Mouse (Mus musculus) forebrain, embryonic 15.5 days (tissue): ENCODE results near the gene Zfp748. TPM values are rescaled to one million over a fixed set of nuclear protein-coding genes. Genes with fewer than 3 reads are reported as not detected.

Source experiments
- polyA plus RNA-seq: library from polyadenylated mRNA; unstranded; fragments of >200 nt; fragmentation: Nextera tagmentation; extraction: Ambion mirVana; gene quantifications from 2 replicates; pipeline ENCODE4 v1.2.1, GENCODE M21; 2015

The Zfp748 gene
- polyA plus RNA-seq, 1 experiment from 2014 or later: 16.2 TPM

Other genes starting within 250 kb of the Zfp748 start
- 0.86 and 1.1 TPM in 2 replicates for gene Zfp457, start 247.3 kb downstream of the Zfp748 start, polyA plus RNA-seq
- gene Zfp595, start 221.3 kb downstream of the Zfp748 start, polyA plus RNA-seq: 1.6 and 2.2 TPM in 2 replicates
- gene Gm28044, start 193.3 kb downstream of the Zfp748 start, polyA plus RNA-seq: 1.3 TPM in 1 of 2 replicates, not detected in the other
- 0.64 and 0.72 TPM in 2 replicates for gene Zfp953, start 193.2 kb downstream of the Zfp748 start, polyA plus RNA-seq
- not detected in 2 replicates for gene Gm28041, start 178.1 kb downstream of the Zfp748 start, polyA plus RNA-seq
- 0.61 and 0.65 TPM in 2 replicates for gene Zfp456, start 178.0 kb downstream of the Zfp748 start, polyA plus RNA-seq
- 4.6 and 4.7 TPM in 2 replicates for gene Zfp429, start 154.0 kb downstream of the Zfp748 start, polyA plus RNA-seq
- gene Zfp459, start 132.4 kb downstream of the Zfp748 start, polyA plus RNA-seq: 1.3 and 1.8 TPM in 2 replicates
- gene Zfp874a, start 102.2 kb downstream of the Zfp748 start, polyA plus RNA-seq: 7.3 and 7.5 TPM in 2 replicates
- gene Zfp874b, start 69.6 kb downstream of the Zfp748 start, polyA plus RNA-seq: 3.3 and 3.9 TPM in 2 replicates
- 12.3 and 12.6 TPM in 2 replicates for gene Zfp58, start 53.3 kb downstream of the Zfp748 start, polyA plus RNA-seq
- gene Gm26965, start 27.7 kb downstream of the Zfp748 start, polyA plus RNA-seq: 0.59 TPM in 1 of 2 replicates, not detected in the other
- gene Zfp87, start 27.7 kb downstream of the Zfp748 start, polyA plus RNA-seq: 42.8 and 43.6 TPM in 2 replicates
- 5.2 and 6.7 TPM in 2 replicates for gene Zfp729b, start 55.9 kb upstream of the Zfp748 start, polyA plus RNA-seq
- 0.17 and 0.46 TPM in 2 replicates for gene Gm49345, start 83.9 kb upstream of the Zfp748 start, polyA plus RNA-seq
- 3.5 and 4.1 TPM in 2 replicates for gene Zfp729a, start 84.0 kb upstream of the Zfp748 start, polyA plus RNA-seq
- 16.2 and 21.1 TPM in 2 replicates for gene Zfp738, start 133.2 kb upstream of the Zfp748 start, polyA plus RNA-seq
- 11.9 and 13.2 TPM in 2 replicates for gene Zfp65, start 175.3 kb upstream of the Zfp748 start, polyA plus RNA-seq
- gene Zfp85, start 201.4 kb upstream of the Zfp748 start, polyA plus RNA-seq: 7.1 and 8.6 TPM in 2 replicates
- 2.8 and 3.5 TPM in 2 replicates for gene Zfp493, start 225.9 kb upstream of the Zfp748 start, polyA plus RNA-seq